8 mouse cellular contexts compared by ENCODE assay signal in genomic region chr17:70849399-70850232, GRCm38 (mm10). TPM values are rescaled to one million over a fixed set of nuclear protein-coding genes. Genes with fewer than 3 reads are reported as not detected.
DNase-seq lines count a peak whose midpoint lies in the region; ATAC-seq and TF ChIP-seq lines count a peak whose summit lies in the region.

No protein-coding gene starts in this region.

- TF ChIP-seq POLR2A in limb, embryonic 14.5 days (IDR thresholded peaks at IDR 0.05; ENCODE audit: borderline replicate concordance, extremely low read depth, insufficient read depth, insufficient read length) = peak; percentile 85; the same call in 1 of the 2 replicates

- intact Hi-C loops in gastrocnemius, postnatal 14 days (cut with DNase I; ENCODE audit: low total_unique reads) = loop anchor here (5.0 kb wide), 1 partner anchor 118 kb away; no protein-coding TSS in a partner anchor

- peak; percentile 16 for DNase-seq in cerebellum, adult 11-12 months
- DNase-seq in cerebellum, adult 9-11 months = no peak
- DNase-seq in gastrocnemius, postnatal 14 days = peak; percentile 91
- peak; percentile 93 for DNase-seq in induced T-regulatory cell, adult 2 months (ENCODE audit: low read depth)
- DNase-seq in limb, embryonic 14.5 days (ENCODE audit: low spot score) = peak; percentile 94
- peak; percentile 85 for DNase-seq in midbrain, embryonic 14.5 days
- DNase-seq in spleen, postnatal 4 days (ENCODE audit: low spot score in 2 of 2) = peak; percentile 83 to 90

- under 1% methylated on average over 32 of the region's 33 CpGs for WGBS in limb, embryonic 14.5 days
- WGBS in midbrain, embryonic 14.5 days = under 1% methylated on average over 33 of the region's 33 CpGs

- H3K4me1 ChIP-seq in limb, embryonic 14.5 days (ENCODE audit: control insufficient read depth, insufficient read depth, low read length) = 0 out of 2 replicates have a peak, but pooled peaks cover 7% of the 10 kb centered on the region
- peaks cover 39% of the 10 kb centered on the region for H3K4me1 ChIP-seq in midbrain, embryonic 14.5 days (ENCODE audit: control insufficient read depth, insufficient read depth, low read length)

- peak overlapping the region; percentile 69 for H3K4me3 ChIP-seq in limb, embryonic 14.5 days (replicated peaks; ENCODE audit: low read length)
- peak overlapping the region; percentile 53 for H3K4me3 ChIP-seq in midbrain, embryonic 14.5 days (replicated peaks; ENCODE audit: low read depth, low read length)

- peak overlapping the region; percentile 85 for H3K9ac ChIP-seq in limb, embryonic 14.5 days (ENCODE audit: low read depth, low read length, severe bottlenecking)
- peak overlapping the region; percentile 46 for H3K9ac ChIP-seq in midbrain, embryonic 14.5 days (replicated peaks; ENCODE audit: low read length)

- peak; percentile 17 for ATAC-seq in common myeloid progenitor, adult 5-6 weeks (replicated peaks; ENCODE audit: low read depth, poor library complexity, severe bottlenecking)
- ATAC-seq in limb, embryonic 14.5 days (ENCODE audit: low FRiP score, low read depth) = peak; percentile 7; the same call in 1 of the 2 replicates
- ATAC-seq in midbrain, embryonic 14.5 days (ENCODE audit: low FRiP score, low TSS enrichment) = no peak

- no peaks in the 10 kb centered on the region for H3K27me3 ChIP-seq in limb, embryonic 14.5 days (ENCODE audit: control insufficient read depth, insufficient read depth, low read length)
- peaks cover 11% of the 10 kb centered on the region; the same call in 1 of the 2 replicates for H3K27me3 ChIP-seq in midbrain, embryonic 14.5 days (ENCODE audit: control insufficient read depth, insufficient read depth, low read length)

- peaks cover 17% of the 10 kb centered on the region for H3K36me3 ChIP-seq in limb, embryonic 14.5 days (ENCODE audit: control insufficient read depth, insufficient read depth, low read length)
- H3K36me3 ChIP-seq in midbrain, embryonic 14.5 days (ENCODE audit: control insufficient read depth, insufficient read depth, low read length) = no peaks in the 10 kb centered on the region

- no peaks in the 10 kb centered on the region for H3K9me3 ChIP-seq in limb, embryonic 14.5 days (ENCODE audit: control insufficient read depth, low read length)
- H3K9me3 ChIP-seq in midbrain, embryonic 14.5 days (ENCODE audit: control insufficient read depth, low read length) = no peaks in the 10 kb centered on the region

- H3K4me2 ChIP-seq in limb, embryonic 14.5 days (replicated peaks; ENCODE audit: low read depth, low read length, severe bottlenecking) = peak overlapping the region; percentile 76
- H3K4me2 ChIP-seq in midbrain, embryonic 14.5 days (ENCODE audit: low read length) = peak overlapping the region; percentile 97

- peak overlapping the region; percentile 95 for H3K27ac ChIP-seq in limb, embryonic 14.5 days (replicated peaks; ENCODE audit: low read depth, low read length)
- H3K27ac ChIP-seq in midbrain, embryonic 14.5 days (replicated peaks; ENCODE audit: low read depth, low read length) = peak overlapping the region; percentile 66

RNA-seq across cellular contexts. Expression of gene Tgif1, which starts 3.7 kb away (rescaled TPM):
- 40.0 and 57.5 TPM in 2 replicates for total RNA-seq in common myeloid progenitor, adult 5-6 weeks (2017)
- 1 to 10 TPM; 7.2 to 7.3 TPM for total RNA-seq in gastrocnemius, postnatal 14 days (2021)
- polyA plus RNA-seq in limb, embryonic 14.5 days (2012; rRNA removed) = 64.8 and 76.2 TPM in 2 replicates
- polyA plus RNA-seq in limb, embryonic 14.5 days (2014; fragmentation: Nextera tagmentation; extraction: Ambion mirVana) = 52.7 and 64.6 TPM in 2 replicates
- 9.8 and 16.5 TPM in 2 replicates for polyA plus RNA-seq in midbrain, embryonic 14.5 days (2014; fragmentation: Nextera tagmentation; extraction: Ambion mirVana)
